Mouse (Mus musculus) ZHBTc4 (cell line): ENCODE measurements around the gene Grm4.

Source experiments
- DNase-seq: peaks from one replicate; pipeline ENCODE4 v3.0.0-alpha.2; 2011; ENCODE audit warnings: low read depth, low spot score

The Grm4 gene

DNA sequence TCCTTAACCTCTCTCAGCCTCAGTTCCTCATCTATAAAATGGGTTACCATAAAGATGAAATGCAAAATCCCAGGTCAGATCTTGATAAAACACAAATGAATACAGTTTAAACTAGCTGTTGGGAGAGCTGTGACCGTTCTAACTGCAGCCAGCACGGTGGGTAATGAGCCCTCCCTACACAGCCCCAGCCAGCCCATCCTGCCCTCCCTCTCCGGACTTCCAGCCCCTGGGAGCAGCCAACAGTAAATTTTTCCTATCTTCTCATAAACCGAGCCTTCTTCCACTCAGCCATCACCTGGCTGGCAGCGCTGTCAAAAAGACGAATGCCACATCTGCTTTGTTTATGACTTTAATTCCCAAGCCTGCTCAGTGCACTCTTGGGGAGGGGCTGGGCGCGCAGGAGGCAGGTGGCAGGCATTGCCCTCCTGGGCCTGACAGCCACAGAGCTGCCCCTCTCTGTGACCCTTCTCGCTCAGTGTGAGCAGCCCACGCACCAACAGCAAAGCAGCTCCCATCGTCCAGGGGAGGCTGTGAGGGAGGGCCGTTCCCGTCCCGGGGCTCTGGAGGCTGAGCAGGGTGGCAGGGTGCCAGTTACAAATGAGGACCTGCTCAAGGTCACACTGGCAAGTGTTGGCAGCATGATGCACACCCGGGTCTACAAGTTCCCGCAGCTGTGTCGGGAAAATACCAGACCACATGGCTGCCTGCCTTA, 75.7 kb downstream of the Grm4 start:
- no peak for DNase-seq

DNA sequence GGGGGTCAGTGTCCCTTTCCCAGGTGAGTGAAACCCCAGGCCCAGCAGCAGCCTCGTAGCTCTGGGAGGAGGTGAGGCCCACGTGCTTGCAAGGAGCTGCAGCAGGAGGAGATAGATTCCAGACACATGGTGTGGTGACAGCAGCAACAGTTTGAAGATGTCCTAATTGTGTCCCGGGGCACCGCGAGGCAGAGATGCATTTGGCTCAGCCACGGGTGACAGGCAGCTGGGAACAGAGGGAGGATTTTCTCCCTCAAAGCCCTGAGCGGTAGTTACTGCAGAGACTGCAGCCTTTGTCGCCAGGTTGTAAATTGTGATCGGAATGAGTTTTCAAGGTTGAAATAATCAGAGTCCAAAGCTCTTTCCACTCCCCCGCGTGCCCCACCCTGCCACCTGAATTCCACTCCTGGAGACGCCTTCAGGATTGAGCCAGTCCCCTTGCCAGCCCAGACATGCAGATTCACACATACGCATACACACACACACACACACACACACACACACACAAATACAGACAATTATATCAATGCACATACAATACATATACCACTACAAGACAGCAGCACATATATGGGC, 78.6 kb downstream of the Grm4 start:
- peak; percentile 62 for DNase-seq

DNA sequence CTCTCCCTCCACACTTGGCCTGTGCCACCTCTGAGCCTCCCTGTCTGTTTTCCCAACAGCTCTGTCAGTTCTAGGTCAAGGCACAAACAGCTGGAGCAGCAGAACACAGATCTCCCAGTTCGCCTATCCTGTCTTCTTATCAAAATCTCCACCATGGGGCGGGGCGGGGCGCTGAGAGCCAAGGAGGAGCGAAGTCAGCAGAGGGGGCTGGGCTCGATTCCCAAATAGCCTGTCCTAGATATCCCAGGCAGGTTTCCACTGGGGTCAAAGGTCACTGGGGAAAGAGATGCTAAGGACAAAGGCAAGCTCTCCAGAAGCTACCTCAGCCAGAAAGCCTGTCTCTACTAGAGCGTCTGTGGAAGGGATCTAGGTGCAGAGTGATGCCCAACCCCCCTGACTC, 79.4 kb downstream of the Grm4 start:
- peak; percentile 38 for DNase-seq

DNA sequence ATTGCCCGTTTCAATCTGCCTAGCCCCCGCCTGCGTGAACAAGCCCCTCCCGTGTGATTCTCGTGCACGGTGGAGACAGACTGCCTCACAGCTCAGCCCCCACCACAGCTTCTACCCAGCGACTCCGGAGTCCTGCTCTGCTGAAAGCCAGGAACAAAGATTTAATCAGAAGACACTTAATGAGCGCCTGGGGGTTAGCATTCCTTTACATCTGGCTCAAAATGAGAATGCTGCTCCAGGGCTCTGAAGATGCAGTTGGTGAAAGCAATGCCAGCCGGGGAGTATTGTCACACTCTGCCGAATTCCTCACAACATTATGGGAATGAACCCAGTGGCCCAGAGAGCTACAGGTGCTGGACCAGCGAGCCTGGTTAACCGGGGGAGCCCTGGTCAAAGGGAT, 85.4 kb downstream of the Grm4 start:
- DNase-seq = peak; percentile 28

DNA sequence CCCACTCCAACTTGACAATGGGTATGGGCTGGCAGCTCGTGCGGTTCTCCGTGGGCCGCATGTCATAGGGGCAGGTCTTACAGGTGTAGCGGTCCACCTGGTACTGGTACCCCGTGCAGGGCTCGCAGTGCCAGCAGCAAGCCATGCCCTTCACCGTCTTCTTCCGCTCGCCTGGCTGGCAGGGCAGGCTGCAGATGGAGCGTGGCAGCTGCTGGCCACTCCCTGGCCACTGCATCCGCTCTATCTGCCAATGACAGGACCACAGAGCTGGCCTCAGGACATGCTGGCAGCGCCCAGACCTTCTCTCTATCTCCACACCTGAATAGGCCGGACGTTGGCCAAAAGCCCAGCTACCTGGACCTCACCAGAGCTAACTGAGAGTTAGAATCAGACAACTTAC, 86.0 kb downstream of the Grm4 start:
- DNase-seq = no peak

DNA sequence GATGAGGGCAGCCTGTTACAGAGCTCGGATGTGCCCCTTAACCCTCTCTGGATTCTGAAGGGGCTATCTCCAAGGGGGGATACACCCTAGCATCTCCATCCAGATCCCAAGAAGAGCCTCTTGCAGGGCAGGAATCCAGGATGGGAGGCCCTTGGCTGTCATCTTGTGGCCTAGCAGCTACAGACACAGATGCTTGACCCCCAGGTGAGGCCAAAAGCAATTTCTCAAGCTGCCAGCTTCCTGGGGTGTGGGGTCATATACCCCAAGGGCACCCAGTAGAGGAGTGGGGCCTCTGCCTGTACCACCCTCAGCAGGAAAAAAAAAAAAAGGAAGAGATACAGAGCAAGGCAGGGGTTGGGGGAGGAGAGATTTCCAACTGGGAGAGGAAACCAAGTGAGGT, 87.1 kb downstream of the Grm4 start:
- no peak for DNase-seq

DNA sequence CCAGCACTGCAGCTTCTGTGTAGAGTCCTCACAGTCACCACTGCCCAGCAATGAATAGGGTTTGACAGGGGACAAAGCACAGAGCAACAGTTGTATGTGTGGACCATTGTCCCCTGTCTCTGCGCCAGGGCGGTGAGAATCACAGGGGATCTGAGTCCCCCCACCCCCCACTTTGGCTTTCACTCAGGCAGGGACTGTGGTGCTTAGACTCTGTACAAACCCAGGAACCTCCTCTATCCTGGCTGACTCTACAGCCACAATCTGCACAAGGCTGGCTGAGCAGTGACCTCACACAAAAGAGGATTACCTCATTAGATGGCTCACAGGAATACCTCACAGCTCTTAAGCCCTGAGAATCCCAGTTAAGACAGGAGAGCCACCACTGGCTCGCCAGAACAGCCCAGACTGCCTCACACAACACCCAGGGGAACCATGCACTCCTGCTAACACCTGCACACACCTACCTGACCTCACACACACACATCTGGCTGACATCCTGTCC, 88.0 kb downstream of the Grm4 start:
- no peak for DNase-seq

DNA sequence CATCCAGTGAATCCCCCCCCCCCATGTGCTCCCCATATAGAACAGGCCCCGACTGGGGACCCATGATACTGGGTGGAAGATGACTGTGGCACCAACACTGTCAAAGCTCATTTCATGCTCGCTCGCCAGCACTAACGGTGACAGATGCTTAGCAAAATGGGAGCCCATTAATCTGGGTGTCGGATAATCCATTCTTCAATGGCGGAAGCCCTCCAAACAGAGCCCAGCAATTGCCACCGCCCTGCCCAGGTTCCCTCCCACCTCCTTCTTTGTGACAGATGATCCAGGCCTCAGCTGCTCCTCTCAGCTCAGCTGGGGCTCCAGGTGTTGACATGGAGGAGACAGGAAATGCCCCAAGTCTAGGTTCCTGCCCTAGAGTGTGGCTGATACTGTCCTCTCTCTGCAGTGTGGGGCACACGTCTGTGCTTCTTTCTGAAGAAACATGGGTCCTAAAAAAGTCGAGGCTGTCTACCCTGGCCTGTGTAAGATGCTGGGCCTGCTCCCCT, 89.0 kb downstream of the Grm4 start:
- DNase-seq = no peak

DNA sequence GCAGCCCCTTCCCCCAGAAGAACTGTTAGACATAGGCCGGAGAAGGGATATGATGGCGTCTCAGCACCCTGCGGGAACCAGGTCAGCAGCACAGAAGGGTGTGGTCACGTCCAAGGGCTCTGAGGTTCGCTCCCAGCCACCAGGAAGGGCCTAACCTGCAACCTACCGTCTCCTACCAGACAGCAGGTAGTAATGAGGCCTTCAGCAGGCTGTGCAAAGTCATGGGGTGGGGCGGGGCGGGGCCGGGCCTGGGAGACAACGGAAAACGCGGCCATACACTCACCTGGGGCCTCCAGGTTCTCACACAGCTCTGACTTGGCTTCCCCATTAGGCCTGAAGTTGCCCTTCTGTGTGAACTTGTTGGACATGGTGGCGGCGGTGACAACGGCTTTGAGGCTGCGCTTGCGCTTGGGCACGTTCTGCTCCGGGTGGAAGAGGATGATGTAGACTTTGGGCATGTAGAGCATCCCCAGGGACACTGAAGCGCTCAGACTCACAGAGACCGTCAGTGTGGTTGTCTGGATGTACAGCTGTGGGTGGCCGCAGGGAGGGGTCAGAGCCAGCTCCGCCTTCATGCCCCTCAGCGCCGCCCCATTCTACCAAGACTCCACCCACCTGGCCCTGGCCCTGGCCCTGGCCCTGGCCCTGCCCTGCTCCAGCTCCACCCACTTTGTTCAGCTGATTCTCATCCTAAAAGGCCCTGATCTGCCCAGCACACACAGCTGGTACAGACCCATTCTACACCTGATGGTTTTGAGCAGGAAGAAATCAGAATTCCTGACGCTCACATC, 90.0 kb downstream of the Grm4 start:
- peak; percentile 73 for DNase-seq

DNA sequence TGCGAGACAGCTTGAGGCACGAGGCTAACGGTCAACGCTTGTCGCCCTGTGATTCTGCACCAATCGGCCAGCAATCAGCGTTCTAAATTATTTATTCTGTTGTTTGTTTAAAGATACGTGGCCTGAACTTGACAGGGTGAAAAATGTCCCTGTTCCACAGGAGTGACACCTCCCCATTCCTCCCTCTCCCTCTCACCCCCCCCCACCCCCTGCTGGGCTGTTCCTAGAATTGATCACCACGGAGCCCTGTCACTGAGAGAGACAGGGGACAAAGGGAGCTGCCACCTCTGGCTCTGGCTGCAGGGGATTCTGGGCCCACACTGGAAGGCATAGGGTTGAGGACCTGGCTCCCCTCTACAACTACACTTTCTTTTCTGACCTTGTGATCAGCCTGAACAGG, 91.4 kb downstream of the Grm4 start:
- no peak for DNase-seq

DNA sequence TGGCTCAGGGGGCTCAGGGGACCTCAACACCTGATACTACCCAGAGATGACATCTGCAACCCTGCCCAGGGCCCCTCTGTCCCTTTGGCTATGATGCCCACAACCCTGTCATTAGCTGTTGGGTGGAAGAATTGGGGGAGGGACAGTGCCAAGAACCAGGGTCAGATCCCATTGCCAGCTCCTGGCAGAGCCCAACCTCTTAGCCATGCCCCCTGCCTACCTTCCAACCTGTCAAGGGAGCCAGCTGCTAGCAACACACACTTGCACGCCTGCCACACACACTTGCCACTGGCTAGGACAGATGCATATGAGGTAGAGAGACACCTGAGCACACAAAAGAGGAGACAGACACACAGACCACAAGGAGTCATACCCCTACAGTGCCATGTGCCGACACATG, 96.2 kb downstream of the Grm4 start:
- DNase-seq = no peak

DNA sequence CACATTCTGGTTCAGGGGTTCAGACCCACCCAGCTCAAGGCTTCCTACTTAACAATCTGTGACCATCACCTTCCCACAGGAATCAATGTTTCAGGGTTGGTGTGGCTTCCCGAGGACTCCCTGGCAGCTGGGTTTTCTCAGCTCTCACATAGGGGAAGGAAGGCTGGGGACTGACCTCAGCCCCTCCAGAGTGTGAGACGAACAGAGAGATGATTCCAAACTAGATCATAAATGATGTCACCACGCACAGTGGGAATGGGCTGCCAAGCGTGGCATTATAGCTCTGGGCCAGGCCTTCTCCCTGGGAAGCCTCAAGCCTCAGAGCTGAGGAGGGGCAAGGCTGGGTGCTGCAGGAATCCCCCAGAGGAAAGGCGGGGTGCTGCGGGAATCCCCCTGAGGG, 96.8 kb downstream of the Grm4 start:
- no peak for DNase-seq

DNA sequence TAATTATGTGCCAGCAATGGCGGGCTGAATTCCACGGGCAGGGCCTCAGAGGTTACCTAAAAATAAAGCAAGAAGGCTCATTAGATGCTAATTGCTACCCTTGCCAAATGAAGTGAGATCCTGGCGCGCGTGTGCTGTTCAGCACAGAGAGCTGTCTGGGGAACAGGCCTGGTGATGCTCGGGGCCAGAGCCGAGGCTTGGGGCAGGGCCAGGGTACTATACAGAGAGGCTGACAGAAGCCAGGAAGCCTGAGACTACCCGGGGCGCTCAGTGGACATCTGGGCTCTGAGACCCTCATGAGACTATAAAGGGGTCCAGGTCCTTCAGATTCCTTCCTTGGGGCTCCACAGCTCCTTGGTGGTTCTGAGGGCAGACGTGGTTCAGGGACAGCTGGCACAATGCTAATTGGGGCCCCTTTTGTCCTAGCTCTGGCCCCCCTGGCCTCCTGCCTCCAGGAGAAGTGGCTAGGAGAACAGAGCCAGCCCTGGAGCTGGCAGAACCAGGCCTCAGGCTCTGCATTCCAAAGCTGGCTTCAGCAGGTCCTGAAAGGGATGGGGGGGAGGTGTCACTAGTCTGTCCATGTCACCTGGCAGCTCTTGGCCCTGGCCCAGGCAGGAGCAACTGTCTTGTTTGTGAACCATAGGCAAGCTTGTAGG, 98.3 kb downstream of the Grm4 start:
- no peak for DNase-seq

DNA sequence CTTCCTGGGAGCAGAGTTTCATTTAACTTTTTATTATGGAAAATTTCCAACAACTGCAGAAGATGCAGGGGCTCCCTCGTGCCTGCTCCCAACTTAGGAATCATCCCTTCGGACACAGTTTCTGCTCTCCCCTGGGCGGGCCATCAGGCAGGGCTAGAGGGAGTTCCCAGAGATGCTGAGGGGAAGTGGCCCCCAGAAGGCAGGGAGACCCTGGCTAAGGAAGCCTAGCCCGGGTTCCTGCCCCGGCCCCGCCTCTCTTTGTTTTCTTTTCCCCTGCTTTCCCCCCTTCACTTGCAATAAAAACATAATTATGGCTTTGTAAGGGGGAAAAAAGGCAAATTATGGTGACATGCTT, 98.9 kb downstream of the Grm4 start:
- DNase-seq = no peak

DNA sequence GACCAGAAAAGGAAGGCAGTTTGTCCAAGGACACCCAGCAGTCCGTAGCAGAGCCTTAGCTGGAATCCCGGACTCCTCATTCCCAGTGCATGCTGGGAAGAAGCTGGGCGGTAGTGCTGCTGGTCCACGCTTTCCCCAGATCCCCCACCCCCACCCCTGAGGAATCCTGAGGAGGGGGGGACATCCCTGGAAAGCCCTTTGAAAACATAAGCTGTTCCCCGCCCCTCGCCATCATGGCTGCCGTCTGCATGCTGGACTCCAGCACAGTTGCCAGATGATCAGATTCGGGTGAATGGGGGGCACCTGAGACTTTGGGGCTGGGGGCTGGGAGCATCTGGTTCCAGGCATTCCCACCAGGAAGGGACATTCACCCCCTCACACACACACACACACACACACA, 99.4 kb downstream of the Grm4 start:
- DNase-seq = no peak

DNA sequence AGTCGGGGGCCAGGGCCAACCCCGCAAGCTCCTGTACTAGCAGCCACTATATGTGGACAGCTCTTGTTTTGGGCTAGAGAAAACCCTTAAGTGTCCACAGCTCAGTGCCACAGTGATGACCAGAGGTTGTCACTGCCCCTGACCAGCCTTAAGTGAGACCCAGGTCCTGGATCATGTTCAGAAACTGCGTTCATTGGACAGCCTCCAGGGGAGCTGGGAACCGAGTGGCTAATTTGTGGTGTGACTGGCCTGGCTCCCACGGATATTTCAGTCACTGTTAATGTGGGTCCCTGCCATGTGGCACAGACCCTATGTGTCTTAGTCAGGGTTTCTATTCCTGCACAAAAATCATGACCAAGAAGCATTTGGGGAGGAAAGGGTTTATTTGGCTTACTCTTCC, 112.2 kb downstream of the Grm4 start:
- no peak for DNase-seq

DNA sequence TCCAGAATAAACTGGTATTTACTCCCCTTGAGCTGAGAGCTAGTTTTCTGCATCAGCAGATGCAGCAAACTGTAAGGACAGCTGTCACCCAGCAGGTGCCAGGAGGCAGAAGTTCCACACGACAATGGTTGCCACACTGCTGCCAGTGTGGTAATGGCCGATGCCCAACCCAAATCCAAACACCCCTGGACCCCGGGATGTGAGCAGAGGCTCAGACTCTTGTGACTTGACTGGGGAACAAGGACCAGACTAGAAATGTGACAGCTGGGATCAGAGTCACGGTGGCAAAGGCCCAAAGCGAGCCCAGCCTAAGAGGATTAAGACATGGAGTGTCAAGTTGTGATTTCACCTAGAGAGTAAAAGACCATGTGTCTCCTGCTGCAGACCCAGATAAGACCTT, 112.7 kb downstream of the Grm4 start:
- DNase-seq = no peak

DNA sequence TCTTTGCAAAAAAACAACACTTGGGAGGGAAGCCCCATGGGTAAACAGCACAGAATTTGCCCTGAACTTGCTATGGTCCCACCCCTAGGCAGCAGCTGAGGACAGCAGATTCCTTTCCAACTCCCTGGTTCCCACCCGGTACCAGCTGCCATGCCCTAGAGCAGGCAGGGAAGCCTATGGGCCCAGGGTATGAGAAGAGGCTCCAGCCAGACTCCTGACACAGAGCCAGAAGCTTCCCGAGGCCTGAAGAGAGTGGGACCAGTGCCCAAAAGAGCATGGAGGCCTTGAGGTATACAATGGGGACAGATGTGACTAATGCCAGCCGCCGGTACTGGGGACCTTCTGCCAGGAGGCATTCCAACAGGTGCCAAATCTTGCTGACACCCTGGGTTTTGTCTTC, 114.2 kb downstream of the Grm4 start:
- DNase-seq = no peak

DNA sequence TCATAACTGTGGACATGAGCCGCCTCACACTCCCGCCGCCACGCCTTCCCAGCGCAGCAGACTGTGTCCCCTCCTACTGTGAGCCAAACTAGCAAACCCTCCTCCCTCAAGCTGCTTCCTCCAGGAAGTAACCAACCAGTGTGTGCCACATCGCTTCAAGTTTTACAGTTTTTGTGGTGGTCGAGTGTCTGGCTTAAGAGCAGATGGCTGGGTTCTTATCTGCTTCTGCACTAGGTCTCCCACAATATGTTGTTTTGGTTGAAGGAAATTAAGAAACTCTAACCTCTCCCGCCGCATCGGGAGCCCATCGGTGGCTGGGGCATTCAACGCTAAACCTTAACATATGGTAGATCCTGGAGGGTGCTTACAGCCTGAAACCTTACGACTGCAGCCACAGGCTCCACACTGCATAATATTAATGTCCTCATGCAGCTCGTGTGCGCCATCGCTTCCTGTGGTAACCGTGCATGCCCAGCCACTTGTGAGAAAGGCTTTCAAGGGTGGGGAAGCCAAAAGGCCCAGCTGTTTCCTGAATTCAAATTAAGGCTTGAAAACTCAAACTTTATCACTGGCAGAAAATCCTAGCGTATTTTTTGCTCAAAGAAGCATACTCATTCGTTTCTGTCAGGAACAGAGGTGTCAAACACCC, 115.7 kb downstream of the Grm4 start:
- DNase-seq = peak; percentile 42

DNA sequence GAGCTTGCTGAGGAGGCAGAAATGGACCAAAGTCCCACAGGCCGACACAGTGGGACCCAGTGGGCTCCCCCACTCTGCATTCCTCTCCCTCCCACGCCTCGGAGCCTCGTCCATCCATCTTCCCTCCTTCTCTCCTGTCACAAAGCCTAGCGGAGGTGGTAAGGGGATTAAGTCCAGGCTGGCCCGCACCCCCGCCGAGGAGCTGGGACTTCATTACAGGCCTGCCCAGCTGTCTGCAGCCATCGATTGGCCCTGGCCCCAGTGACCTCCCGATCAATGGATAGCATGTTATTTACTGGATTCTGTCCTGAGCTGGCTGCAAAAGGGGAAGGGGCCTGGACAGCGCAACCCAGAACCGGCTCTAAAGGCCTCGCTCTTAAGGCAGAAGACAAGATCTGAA, 120.0 kb downstream of the Grm4 start:
- DNase-seq = no peak

DNA sequence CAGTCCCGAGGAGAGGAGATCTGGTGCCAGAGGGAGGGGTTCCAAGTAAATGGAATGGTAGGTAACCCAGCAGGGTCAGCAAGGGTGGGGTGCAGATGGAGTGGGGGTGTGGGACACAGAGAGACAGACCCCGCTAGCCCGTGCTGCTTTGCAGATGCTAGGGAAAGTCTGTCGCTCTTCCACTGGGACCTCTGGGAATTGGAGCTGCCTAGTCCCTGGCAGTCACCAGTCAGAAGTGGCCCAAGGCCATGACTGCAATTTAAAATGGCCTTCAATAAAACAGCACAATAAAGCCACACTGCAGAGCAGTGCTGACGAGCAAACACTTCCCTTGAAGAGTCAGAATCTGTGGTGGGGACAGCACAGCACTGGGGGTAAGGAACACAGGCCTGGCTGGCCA, 127.3 kb downstream of the Grm4 start:
- DNase-seq = no peak

DNA sequence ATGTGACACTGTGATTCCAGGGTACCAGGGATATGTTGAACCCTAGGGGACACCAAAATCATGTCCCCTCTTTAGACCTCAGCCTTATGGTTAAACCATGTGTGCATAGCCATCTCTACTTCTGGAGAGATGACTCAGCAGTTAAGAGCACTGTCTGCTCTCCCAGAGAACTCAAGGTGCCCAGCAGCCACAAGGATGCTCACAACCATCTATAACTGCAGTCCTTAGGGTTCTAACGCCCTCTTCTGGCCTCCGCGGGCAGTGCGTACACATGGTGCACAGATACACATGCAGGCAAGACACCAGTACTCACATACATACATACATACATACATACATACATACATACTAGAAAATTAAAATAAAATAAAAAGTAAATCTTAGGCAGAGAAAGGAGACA, 127.8 kb downstream of the Grm4 start:
- DNase-seq = peak; percentile 90
